Mouse (Mus musculus) spleen, embryonic (tissue): Measurements from ENCODE around the gene Bcl7c.

ENCODE experiments used
- CTCF ChIA-PET: fragments of 350-600 bp; sonication (Branson Sonifier 250); formaldehyde crosslinking; loops from one replicate; lab custom pipeline; 2022; lab: Charles Lee

Bcl7c gene

DNA sequence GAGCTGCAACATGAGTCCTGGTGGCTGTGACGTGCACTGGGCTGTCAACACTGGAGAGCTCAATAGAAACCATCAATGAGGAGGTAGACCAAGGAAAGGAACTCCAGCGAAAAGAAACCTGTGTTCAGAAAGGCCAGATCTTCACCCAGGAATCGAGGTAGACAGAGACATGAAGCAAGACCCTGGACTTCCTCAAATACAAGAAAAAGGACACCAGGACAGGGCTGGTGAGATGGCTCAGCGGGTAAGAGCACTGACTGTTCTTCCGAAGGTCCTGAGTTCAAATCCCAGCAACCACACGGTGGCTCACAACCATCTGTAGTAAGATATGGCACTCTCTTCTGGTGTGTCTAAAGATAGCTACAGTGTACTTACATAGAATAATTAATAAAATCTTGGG is 9.6 kb upstream of the Bcl7c start:
- CTCF ChIA-PET = no interaction called here

DNA sequence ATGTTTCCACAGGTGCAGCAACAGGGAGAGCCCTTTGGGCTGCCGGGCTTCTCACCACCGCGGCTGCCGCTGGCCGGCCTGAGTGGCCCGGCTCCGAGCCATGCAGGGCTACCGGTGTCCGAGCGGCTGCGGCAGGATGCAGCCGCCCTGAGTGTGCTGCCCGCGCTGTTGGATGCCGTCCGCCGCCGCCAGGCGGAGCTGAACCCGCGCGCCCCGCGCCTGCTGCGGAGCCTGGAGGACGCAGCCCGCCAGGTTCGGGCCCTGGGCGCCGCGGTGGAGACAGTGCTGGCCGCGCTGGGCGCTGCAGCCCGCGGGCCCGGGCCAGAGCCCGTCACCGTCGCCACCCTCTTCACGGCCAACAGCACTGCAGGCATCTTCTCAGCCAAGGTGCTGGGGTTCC is 8.3 kb upstream of the Bcl7c start:
- CTCF ChIA-PET = no interaction called here

DNA sequence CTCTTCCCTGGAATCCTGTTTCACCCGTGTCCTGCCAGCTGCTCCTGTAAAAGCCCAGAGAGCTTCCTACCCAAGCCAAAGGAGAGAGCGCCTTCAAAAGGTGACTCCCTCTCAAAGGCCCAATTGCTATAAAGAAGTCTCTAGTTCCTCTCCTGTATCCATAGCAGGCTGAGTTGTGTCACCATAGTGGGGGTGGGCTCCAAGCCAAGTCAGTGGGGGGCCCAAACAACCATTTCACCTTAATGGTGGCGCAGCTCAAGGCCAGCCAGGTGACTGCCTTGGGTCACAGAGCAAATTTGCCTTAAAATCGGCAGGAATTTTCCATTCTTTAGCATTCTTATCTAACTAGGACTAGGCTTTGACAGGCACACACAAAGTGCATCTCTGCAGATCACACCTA is 6.1 kb upstream of the Bcl7c start:
- CTCF ChIA-PET = no interaction called here

DNA sequence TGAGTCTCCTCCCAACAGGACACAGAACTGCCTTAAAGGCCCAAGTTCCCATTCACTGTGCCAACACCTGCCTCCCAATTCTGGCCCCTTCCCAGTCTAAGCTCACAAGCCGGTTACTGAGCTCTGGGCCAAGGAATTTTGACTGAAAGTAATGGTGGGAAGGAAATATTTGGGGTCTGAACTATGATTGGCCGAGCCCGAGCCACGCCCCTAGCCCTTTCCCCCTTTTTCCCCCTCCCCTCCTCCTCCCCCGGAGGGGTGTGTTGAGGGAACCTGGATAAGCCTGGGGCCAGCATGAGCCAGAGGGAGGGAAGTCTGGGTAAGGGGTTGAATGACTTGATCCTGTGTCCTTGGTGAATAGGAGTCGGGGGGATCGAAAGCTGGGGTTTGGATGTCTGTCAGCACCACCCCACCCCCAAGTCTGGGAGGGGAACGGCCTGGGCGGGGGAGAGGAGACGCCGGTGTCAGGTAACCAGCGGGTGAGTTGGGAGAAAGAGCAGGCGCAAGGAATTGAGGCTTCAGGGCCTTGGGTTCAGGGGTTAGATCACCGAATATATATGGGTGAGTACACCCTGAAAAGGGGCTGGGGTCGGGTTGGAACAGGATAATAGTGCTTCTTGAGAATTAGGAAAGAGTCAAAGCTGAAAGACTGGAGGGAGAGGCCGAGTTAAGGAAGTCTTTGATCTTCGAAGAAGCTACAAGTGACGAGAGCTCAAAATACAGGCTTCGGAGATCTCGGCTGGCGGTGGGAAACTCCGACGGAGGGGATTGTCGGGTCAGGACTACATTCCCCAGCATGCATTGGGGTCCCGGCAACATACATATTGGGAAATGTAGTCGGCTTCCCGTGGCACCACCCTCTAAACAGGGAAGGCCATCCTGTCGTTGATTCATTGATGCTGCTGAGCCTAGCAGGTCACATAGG is 4.0 kb upstream of the Bcl7c start, which contains the start of gene Ctf1:
Gene Ctf1 (plus strand): TSS at position 276 of the 925 bp plus-strand sequence.
- CTCF ChIA-PET = no interaction called here

DNA sequence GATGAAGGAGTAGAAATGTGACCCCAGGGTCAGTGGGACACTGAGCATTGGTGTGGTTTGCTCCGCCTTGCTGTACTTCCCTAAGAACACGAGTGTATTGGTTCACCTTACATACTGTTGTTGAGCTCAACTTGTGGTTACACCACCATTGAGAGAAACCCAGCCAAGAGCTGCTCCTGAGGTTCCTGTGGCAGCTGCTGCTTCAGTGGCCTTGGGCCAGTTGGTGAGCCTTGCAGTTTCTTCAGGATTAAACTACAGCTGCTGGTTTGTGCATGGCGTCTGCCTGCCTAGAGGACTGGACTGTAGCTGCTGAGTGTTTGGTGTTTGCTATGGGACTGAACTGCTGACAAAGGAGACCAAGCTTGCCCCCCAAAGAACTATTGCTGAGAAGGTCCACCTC is 2.7 kb upstream of the Bcl7c start:
- CTCF ChIA-PET = no interaction called here

DNA sequence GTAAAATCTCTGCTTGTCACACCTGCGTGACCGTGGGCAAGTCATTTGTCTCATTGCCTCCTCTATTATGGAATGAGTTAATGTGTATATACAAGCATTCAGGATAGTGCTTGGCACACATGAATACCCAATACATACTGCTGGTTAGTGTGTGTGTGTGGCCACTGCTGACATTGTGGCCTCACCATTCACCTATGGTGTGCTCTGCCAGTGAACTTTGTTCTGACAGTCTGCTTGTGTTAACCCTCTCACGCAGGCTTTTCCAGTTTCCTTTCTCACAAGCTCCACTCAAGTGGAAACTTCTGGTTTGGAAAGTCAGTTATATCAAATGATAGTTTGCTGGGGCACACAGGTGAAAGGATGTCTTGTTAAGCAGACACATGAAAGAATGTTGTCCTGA is 2.3 kb upstream of the Bcl7c start:
- CTCF ChIA-PET = no interaction called here

DNA sequence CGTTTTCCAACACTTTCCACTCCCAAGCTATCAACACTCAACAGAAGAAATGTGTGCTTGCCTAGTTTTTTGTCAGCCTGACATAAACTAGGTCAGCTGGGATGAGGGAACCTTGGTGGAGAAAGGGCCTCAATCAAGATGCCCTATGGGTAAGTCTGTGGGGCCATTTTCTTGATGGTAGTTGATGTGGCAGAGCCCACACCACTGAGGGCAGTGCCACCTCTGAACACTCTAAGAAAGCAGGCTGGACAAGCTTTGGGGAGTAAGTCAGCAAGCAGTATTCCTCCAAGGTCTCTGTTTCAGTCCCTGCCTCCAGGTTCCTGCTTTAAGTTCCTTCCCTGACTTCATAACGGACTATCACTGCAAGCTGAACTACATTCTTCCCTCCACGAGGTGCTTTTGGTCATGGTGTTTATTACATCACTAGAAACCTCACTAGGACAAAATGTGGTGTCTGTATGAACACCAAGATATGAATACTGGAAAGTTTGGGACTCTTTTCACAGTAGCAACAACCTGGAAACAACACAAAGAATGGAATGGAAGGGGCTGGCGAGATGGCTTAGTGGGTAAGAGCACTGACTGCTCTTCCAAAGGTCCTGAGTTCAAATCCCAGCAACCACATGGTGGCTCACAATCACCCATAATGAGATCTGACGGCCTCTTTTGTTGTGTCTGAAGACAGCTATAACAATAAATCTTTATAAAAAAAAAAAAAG is 687 bp upstream of the Bcl7c start:
- CTCF ChIA-PET = interaction anchor here (0.6 kb wide), 1 partner anchor 34 kb away, joined by 3 read pairs; no protein-coding TSS in a partner anchor

- CTCF ChIA-PET = no interaction called here
Measured at GRCm38 (mm10) chr7:127707957-127708206, 851 bp downstream of the Bcl7c start.

DNA sequence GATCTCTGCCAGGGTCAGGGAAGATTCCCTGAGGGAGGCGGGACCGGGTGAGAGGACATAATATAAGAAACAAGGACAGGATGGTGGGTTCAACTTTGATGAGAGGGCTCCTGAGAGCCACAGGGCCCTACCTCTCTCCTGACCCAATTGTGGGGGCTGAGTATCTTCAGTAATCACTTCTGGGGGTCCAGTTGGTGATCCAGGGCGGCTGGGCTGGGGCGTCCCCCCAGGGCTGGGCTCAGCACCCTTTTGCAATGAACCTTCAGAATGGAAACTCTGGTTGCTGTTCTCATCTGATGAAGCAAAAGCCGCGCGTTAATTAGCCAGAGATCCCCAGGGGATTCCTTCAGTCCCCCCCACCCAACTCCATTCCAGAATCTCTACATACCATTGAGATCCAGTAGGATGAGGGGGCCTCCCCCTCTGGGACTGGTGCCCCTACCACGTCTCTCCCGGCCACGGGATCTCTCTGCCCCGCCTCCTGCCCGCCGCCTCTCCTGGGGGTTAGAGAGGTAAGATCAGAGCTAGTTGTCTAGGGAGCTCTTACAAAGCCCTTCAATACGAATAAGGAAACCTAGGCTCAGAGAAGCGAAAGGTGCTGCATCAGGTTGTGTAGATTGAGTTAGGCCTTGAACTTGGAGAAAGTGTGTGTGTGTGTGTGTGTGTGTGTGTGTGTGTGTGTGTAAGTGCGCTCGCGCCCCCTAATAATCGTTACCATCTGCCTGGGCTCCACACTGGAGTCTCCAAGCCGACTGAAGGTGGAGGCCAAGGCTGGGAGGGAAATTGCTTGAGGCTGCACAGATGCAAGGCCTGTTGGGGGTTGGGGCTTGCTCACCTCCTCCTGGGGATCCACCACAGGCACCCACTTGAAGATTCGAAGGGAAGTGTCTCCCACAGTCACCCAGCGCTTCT is 1.4 kb downstream of the Bcl7c start:
- CTCF ChIA-PET = interaction anchor here (0.6 kb wide), 1 partner anchor 264 kb away, joined by 3 read pairs; no protein-coding TSS in a partner anchor

DNA sequence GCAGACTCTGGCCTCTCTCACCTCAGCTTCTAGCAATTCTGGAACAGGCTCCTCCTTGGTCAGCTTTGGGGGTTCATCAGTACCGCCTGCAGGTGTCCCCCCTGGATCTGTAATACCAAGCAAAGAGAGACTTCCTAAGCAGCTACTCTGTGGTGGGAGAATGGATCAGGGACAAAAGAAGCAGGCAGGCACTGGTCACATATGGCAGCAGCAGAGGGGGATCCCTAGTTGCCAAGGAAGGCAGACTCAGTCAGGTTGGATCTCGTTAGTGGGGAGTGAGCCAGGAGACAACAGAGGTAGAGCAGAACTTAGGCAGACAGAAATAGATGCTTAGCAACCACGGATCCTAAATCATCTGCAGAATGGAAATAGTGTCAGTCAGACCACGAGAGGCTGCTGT is 3.0 kb downstream of the Bcl7c start:
- CTCF ChIA-PET = no interaction called here

DNA sequence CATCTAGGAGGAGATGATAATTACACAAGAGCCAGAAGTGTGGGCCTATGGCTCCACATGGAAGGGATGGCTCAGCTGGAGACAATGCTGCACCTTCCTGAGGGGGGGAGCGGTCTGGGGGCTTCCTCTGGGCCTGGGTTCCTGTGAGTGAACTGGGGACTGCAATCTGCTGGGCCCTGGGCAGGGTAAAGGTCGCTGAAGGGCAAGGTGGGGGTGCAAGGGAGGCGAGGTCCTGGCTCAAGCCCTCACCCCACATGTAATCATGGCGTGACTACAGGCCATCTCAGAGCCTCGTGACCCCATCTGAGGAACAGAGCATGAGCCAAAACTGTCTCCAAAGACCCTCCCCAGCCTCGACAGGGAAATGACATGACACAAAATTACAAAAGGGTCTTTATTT is 4.1 kb downstream of the Bcl7c start:
- CTCF ChIA-PET = no interaction called here

- CTCF ChIA-PET = no interaction called here
Measured at GRCm38 (mm10) chr7:127703561-127704178, 5.1 kb downstream of the Bcl7c start.

DNA sequence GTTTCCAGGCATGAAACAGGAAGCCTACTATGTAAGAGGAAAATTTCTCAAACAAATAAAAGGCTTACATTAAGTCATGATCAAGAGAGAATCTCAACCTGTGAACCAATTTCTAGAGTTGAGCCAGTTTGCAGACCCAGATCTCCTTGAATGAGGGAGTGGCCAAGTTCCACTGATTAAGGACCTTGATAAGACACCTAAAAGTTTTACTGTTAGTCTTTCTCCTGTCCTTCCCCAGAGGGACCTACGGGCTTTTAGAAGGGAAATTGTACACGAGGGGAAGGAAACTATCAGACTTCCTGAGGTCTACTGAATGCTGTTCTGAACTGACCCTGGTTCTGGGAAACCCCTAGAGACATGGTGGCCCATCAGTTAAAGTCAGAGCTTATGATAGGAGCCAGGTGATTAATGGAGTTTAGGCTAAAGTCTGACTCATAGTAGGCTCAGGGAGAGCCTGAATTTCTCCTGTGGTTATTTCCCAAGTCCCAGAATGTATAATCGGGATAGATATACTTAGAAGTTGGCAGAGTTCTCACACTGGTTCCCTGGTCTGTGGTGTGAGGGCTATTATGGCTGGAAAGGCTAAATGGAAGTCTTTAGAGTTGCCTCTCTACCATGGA is 7.9 kb downstream of the Bcl7c start:
- CTCF ChIA-PET = interaction anchor here (0.7 kb wide), 1 partner anchor 627 kb away, joined by 3 read pairs; no protein-coding TSS in a partner anchor

DNA sequence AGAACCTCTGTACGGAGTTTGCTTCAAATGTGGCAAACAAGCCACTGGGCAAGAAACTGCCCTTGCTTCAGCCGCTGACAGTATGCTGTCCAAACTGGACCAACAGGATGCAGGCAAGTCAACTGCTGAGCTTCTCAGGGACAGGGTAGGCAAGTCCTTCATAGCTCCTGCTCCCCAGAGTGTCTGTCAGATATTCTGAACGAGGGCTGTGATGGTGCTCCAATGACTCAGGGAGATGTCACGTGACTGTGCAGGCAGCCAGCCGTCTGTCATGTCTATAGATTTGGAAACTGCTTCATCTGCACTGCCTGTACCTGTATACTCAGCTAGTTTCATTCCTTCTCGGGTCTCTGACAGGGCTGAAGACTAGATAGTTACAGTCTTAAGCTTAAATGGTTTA is 9.7 kb downstream of the Bcl7c start:
- CTCF ChIA-PET = no interaction called here

- CTCF ChIA-PET = interaction anchor here (0.7 kb wide), 2 partner anchors 9 to 453 kb away, joined by 3 to 4 read pairs; no protein-coding TSS in a partner anchor
Measured at GRCm38 (mm10) chr7:127693730-127694129, 15.0 kb downstream of the Bcl7c start.

GRCm38 (mm10) chr7:127693290-127693689 is 15.4 kb downstream of the Bcl7c start:
- CTCF ChIA-PET = no interaction called here

DNA sequence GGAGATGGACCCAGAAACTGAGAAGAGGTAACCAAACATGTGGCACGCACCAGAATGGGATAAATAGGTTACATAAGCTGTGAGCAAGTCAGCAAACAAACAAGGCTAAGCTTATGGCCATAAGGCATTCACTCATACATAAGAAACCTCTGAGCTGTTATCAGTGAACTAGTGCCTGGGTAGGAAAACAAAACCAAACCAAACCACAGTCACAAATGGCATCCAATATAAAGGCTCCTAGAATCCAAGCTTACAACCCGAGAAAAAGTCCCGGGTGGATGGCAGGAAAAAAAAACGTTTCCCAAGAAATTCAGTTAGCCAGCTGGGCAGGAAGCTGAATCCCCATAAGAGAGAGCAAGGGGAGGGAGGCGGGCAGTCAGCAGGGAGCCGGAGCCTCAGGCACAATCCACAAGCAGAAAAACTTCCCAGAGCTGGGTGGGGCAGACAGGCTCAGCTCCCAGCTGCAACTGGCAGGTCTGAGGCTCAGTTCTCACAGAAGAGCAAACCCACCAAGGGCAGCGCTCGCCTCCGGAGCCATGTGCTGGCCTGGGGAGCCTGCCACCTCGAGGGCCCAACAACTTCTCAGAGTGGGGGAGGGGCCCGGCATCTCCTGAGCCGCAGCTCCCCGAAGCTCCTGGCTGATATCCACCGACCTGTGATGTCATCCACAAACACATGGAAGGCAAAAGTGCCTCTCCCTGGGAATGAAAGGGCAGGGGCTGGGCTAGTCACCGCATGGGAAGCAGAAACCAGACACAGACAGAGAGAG is 17.3 kb downstream of the Bcl7c start:
- CTCF ChIA-PET = interaction anchor here (1.1 kb wide), 1 partner anchor 17 kb away, joined by 3 read pairs; no protein-coding TSS in a partner anchor

DNA sequence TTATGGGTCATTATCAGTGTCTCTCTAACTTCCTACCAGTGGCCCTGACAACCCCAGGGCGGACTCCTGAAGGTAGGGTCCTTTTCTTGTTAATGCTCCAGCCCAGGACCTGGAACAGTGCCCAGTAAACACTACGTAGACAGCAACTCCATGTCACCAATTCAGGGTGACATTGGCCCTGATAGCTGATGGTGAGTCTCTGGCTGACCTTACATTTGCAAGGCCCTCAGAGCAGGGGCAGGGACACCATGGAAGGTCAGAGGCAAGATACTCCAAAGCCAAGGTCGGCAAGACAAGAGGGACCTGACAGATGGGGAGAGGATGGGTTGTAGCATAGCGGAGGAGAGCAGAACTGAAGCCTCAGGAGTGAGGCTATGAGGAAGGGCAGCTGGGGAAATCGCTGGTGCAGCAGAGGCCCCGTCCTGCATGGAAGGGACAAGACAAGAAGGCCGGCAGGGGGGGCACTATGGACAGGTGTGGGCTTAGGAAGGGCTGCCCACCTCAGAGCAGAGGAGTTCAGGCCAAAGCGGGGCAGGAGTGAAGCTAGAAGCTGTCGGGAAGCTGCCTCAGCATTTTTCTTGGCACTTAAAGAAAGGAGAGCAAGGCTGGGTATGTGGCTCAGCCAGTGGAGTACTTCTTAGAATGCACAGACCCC is 19.0 kb downstream of the Bcl7c start:
- CTCF ChIA-PET = no interaction called here

- CTCF ChIA-PET = interaction anchor here (0.5 kb wide), 1 partner anchor 253 kb away, joined by 4 read pairs; no protein-coding TSS in a partner anchor
Measured at GRCm38 (mm10) chr7:127688935-127689334, 19.8 kb downstream of the Bcl7c start.
